Mouse (Mus musculus) C2C12 (cell line): ENCODE results near the gene Ppp1r35.

Experiments
- CEBPB ChIP-seq: IDR thresholded peaks from one replicate; pipeline ENCODE4 v1.6.1; 2011; ENCODE audit warnings: low read depth, mild to moderate bottlenecking, control low read depth, moderate library complexity
- CTCF ChIP-seq: IDR thresholded peaks from one replicate; pipeline ENCODE4 v1.5.1; 2011; ENCODE audit not compliant: control insufficient read depth, insufficient read depth, insufficient read length
- MAX ChIP-seq: IDR thresholded peaks from one replicate; pipeline ENCODE4 v1.6.1; 2011; ENCODE audit warnings: mild to moderate bottlenecking, control low read depth
- MYOD1 ChIP-seq: IDR thresholded peaks from one replicate; pipeline ENCODE4 v1.6.1; 2011; ENCODE audit warnings: low read depth; ENCODE audit not compliant: control insufficient read depth, insufficient read length
- MYOG ChIP-seq: IDR thresholded peaks from one replicate; pipeline ENCODE4 v1.6.1; 2011; ENCODE audit not compliant: control insufficient read depth, insufficient read length; ENCODE audit errors: extremely low read depth
- USF1 ChIP-seq: IDR thresholded peaks from one replicate; pipeline ENCODE4 v1.6.1; 2011; ENCODE audit warnings: low read depth, mild to moderate bottlenecking, control low read depth, moderate library complexity

- TF ChIP-seq CTCF (no peak), MAX (no peak), MYOD1 (no peak), USF1 (no peak), CEBPB (no peak), MYOG (no peak)
Measured at GRCm38 (mm10) chr5:137755425-137755824, 23.2 kb upstream of the Ppp1r35 start.
